Mouse (Mus musculus): ENCODE data around the gene Tas2r104.

DNA sequence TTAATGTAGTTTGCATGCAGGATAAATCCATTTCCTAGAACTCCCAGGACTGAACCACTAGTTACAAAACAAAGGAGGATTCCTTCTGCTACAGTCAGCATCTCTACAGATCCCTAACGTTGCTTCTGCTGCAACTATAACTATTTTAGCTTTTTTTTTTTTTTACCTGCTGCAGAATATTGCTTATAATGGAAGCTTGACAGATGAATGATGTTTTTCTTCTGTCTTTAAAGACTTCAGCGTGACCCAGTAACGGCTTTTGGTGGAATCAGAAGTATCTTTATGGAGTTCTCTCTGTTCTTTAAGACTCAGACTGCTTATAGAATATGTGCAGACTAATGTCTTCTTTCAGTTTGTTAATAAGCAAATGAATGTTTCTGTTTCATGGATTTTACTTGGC lies 6.8 kb downstream of the Tas2r104 start, which contains the start of gene Tas2r106:
- TF ChIP-seq CHD2 (IDR thresholded peaks at IDR 0.05; ENCODE audit: low read depth, low read length): no peak
- TF ChIP-seq ZNF384 (IDR thresholded peaks at IDR 0.05; ENCODE audit: low read depth, low read length): no peak
